Mouse (Mus musculus) heart, postnatal 0 days (tissue): ENCODE results near the gene Evi5.

Experiments used
- CTCF ChIP-seq: IDR thresholded peaks from 2 replicates; pipeline ENCODE4 v1.5.1; 2016; ENCODE audit warnings: antibody characterized with exemption, control low read depth, low read depth
- EP300 ChIP-seq: IDR thresholded peaks from 2 replicates; pipeline ENCODE4 v1.6.1; 2016; ENCODE audit warnings: antibody characterized with exemption, low read depth

GRCm38 (mm10) chr5:107722661-107723532, 152.0 kb downstream of the Evi5 start:
- TF ChIP-seq CTCF (no peak), EP300 (no peak)
